Mouse (Mus musculus) kidney, embryonic 14.5 days (tissue): ENCODE results near the gene Mmp11. TPM values are rescaled to one million over a fixed set of nuclear protein-coding genes. Genes with fewer than 3 reads are reported as not detected.

Source experiments
- ATAC-seq: fragments of 200-750 bp; cut with Nextera tagmentation; 2 replicates; pipeline ENCODE4 v1.8.0; 2017; ENCODE audit warnings: moderate number of reproducible peaks, mild to moderate bottlenecking, moderate TSS enrichment, moderate library complexity; ENCODE audit not compliant: low FRiP score, low TSS enrichment
- H3K27ac ChIP-seq: fragments of 300-500 bp; sonication (generic); 2 replicates; pipeline ENCODE4 v1.5.1; 2014; ENCODE audit warnings: low read depth, mild to moderate bottlenecking, low read length, moderate library complexity, mixed read lengths
- H3K27me3 ChIP-seq: fragments of 300-500 bp; sonication (generic); 2 replicates; pipeline ENCODE4 v1.6.1; 2014; ENCODE audit warnings: mild to moderate bottlenecking, low read length; ENCODE audit not compliant: control insufficient read depth, insufficient read depth
- H3K36me3 ChIP-seq: fragments of 300-500 bp; sonication (generic); 2 replicates; pipeline ENCODE4 v1.6.1; 2014; ENCODE audit warnings: low read length, mixed read lengths; ENCODE audit not compliant: control insufficient read depth, insufficient read depth
- H3K4me1 ChIP-seq: fragments of 300-500 bp; sonication (generic); 2 replicates; pipeline ENCODE4 v1.6.1; 2014; ENCODE audit warnings: low read length, mixed read lengths; ENCODE audit not compliant: control insufficient read depth, insufficient read depth
- H3K4me2 ChIP-seq: fragments of 300-500 bp; sonication (generic); replicated peaks from 2 replicates; pipeline ENCODE4 v1.6.1; 2014; ENCODE audit warnings: low read depth, mild to moderate bottlenecking, low read length
- H3K4me3 ChIP-seq: fragments of 300-500 bp; sonication (generic); 2 replicates; pipeline ENCODE4 v1.5.1; 2014; ENCODE audit warnings: mild to moderate bottlenecking, low read length
- H3K9ac ChIP-seq: fragments of 300-500 bp; sonication (generic); 2 replicates; pipeline ENCODE4 v1.6.1; 2014; ENCODE audit warnings: low read depth, mild to moderate bottlenecking, low read length, moderate library complexity
- H3K9me3 ChIP-seq: fragments of 300-500 bp; sonication (generic); 2 replicates; pipeline ENCODE4 v1.6.1; 2016; ENCODE audit warnings: low read length; ENCODE audit not compliant: control insufficient read depth
- WGBS: fragments of 180-500 bp; shearing (Covaris S2); extraction: QIAGEN DNeasy Blood & Tissue Kit; methylation state at CpG from one replicate; pipeline ENCODE4 v1.1.7; 2014; 5-methylcytosine and 5-hydroxymethylcytosine counted together
- polyA plus RNA-seq: library from polyadenylated mRNA; unstranded; fragments of >200 nt; fragmentation: Nextera tagmentation; extraction: Ambion mirVana; gene quantifications from 2 replicates; pipeline ENCODE4 v1.2.1, GENCODE M21; 2014

Mmp11 gene
- polyA plus RNA-seq, 1 experiment from 2014 or later, result 53.9 TPM

DNA sequence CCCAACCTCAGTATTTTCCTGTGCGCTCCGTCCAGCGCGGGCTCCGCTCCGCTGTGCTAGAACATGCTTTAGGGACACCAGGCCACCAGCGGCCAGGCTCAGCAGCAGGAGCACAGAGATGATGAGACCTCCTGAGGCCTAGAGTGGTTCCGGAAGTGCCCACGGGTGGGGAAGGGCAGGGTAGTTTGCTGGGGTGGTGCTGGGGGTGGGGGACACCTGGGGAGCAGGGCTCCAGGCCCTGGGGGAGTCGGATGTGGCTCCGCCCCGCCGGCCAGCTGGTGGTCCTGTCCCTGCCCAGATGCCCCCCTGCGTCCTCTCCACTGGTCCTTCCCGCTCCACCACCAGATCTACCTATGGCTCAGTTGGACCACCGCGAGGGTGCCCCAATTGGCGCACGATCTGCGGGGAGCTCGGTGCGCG, 14.5 kb upstream of the Mmp11 start:
- H3K36me3 ChIP-seq, result no peaks in the 10 kb centered on the region
- ATAC-seq, result peak; percentile 69
- no peaks in the 10 kb centered on the region for H3K9me3 ChIP-seq
- H3K9ac ChIP-seq, result peak overlapping the region; percentile 58
- H3K4me3 ChIP-seq, result peak overlapping the region; percentile 50
- peaks cover 17% of the 10 kb centered on the region for H3K4me1 ChIP-seq
- peaks cover 3% of the 10 kb centered on the region; the same call in 1 of the 2 replicates for H3K27me3 ChIP-seq
- peak overlapping the region; percentile 97 for H3K4me2 ChIP-seq
- 2% methylated on average over 19 of the region's 23 CpGs for WGBS
- H3K27ac ChIP-seq, result no peak overlapping the region

- peaks cover 15% of the 10 kb centered on the region for H3K4me1 ChIP-seq
- H3K9me3 ChIP-seq, result no peaks in the 10 kb centered on the region
- H3K27ac ChIP-seq, result no peak overlapping the region
- ATAC-seq, result no peak
- no peak overlapping the region for H3K4me3 ChIP-seq
- H3K9ac ChIP-seq, result no peak overlapping the region
- H3K27me3 ChIP-seq, result peaks cover 3% of the 10 kb centered on the region; the same call in 1 of the 2 replicates
- 59% methylated on average over 22 of the region's 22 CpGs for WGBS
- H3K4me2 ChIP-seq, result peak overlapping the region; percentile 97; the same call in 1 of the 2 replicates
- H3K36me3 ChIP-seq, result no peaks in the 10 kb centered on the region
Measured at GRCm38 (mm10) chr10:75949053-75950045, 13.1 kb upstream of the Mmp11 start.

- Histone ChIP-seq H3K27ac (no peak overlapping the region), H3K4me3 (no peak overlapping the region), H3K9ac (no peak overlapping the region), H3K4me2 (no peak overlapping the region), H3K36me3 (no peaks in the 10 kb centered on the region), H3K27me3 (peaks cover 3% of the 10 kb centered on the region; the same call in 1 of the 2 replicates), H3K9me3 (no peaks in the 10 kb centered on the region), H3K4me1 (peaks cover 16% of the 10 kb centered on the region)
- 86% methylated on average over 5 of the region's 5 CpGs for WGBS
- no peak for ATAC-seq
Measured at GRCm38 (mm10) chr10:75948079-75948478, 11.8 kb upstream of the Mmp11 start.

- no peak overlapping the region for H3K27ac ChIP-seq
- WGBS, result 77% methylated on average over 7 of the region's 7 CpGs
- no peaks in the 10 kb centered on the region for H3K36me3 ChIP-seq
- H3K4me1 ChIP-seq, result peaks cover 18% of the 10 kb centered on the region
- H3K4me2 ChIP-seq, result no peak overlapping the region
- no peak for ATAC-seq
- H3K9ac ChIP-seq, result no peak overlapping the region
- no peaks in the 10 kb centered on the region for H3K27me3 ChIP-seq
- no peak overlapping the region for H3K4me3 ChIP-seq
- no peaks in the 10 kb centered on the region for H3K9me3 ChIP-seq
Measured at GRCm38 (mm10) chr10:75945896-75946295, 9.6 kb upstream of the Mmp11 start.

DNA sequence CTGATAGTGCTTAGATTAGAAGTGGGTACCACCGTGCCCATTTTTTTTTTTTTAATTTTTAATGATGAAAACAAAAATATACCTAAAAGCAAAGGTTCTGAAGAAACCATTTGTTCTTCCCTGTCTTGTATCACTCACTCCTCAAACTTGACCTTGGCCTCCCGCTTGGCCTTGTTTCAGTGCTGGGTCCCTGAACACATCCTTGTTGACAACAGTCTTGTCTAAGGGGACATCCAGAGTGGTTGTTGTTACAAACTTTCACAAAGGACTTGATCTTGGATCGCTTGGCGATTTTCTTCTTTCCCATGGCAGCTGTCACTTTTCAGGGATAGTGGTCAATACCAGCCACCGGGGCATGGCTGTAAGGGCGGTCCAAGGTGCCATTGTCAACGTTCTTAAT, 8.9 kb upstream of the Mmp11 start:
- Histone ChIP-seq H3K27ac (no peak overlapping the region), H3K36me3 (no peaks in the 10 kb centered on the region), H3K9me3 (no peaks in the 10 kb centered on the region), H3K4me1 (peaks cover 12% of the 10 kb centered on the region), H3K27me3 (no peaks in the 10 kb centered on the region), H3K4me2 (no peak overlapping the region), H3K4me3 (no peak overlapping the region), H3K9ac (no peak overlapping the region)
- ATAC-seq, result no peak
- 91% methylated on average over 7 of the region's 7 CpGs for WGBS

DNA sequence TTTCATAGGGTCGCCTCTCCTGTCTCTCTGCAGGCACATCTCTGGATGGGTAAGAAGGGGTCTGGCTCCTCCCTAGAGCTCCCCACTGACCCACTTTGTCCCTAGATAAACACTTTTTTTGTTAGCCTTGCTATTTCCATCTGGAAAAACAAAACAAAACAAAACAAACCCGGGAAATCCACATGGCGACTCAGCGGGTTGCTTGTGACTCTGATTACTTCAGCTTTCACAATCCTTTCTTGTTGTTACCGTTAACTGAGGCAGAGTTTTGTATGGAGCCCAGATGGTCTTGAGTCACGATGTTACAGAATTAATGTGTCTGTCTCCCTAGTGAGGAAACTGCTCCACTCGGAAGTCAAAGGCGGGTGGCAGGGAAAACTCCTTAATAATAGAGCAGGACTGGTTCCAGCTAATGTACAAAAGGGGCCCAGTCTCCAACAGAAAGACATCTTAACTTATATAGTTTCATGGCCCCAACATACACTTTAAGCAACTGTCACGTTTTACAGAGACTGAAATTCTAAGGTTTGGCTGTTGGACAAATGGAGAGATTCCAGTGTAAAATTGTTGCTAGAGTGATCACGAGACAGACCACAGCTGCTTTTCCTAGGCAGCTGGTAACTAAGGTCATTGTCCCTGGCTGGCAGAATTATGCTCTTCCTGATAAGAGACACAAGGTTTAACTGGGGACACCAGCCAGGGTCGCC, 7.9 kb upstream of the Mmp11 start:
- Histone ChIP-seq H3K27me3 (no peaks in the 10 kb centered on the region), H3K4me1 (0 out of 2 replicates have a peak, but pooled peaks cover 5% of the 10 kb centered on the region), H3K36me3 (no peaks in the 10 kb centered on the region), H3K4me3 (no peak overlapping the region), H3K4me2 (no peak overlapping the region), H3K9me3 (no peaks in the 10 kb centered on the region), H3K27ac (0 out of 2 replicates have a peak overlapping the region, but pooled peaks have one; percentile 33), H3K9ac (no peak overlapping the region)
- 26% methylated on average over 11 of the region's 11 CpGs for WGBS
- ATAC-seq, result no peak

GRCm38 (mm10) chr10:75942736-75943477, 6.6 kb upstream of the Mmp11 start, which contains the start of gene Vpreb3:
Gene Vpreb3, plus strand, starts transcription at chr10:75943057.
- 82% methylated on average over 15 of the region's 15 CpGs for WGBS
- ATAC-seq, result no peak
- no peak within 1 kb of the TSS for H3K4me2 ChIP-seq
- H3K36me3 ChIP-seq, result no peaks in the 10 kb centered on the region
- H3K4me1 ChIP-seq, result 0 out of 2 replicates have a peak, but pooled peaks cover 5% of the 10 kb centered on the region
- no peak within 1 kb of the TSS for H3K9ac ChIP-seq
- no peak within 1 kb of the TSS for H3K4me3 ChIP-seq
- H3K9me3 ChIP-seq, result no peaks in the 10 kb centered on the region
- H3K27me3 ChIP-seq, result no peaks in the 10 kb centered on the region
- H3K27ac ChIP-seq, result 0 out of 2 replicates have a peak within 1 kb of the TSS, but pooled peaks have one; percentile 33

- H3K36me3 ChIP-seq, result no peaks in the 10 kb centered on the region
- H3K9me3 ChIP-seq, result no peaks in the 10 kb centered on the region
- no peak overlapping the region for H3K4me2 ChIP-seq
- 72% methylated on average over 9 of the region's 9 CpGs for WGBS
- no peak overlapping the region for H3K9ac ChIP-seq
- H3K27me3 ChIP-seq, result no peaks in the 10 kb centered on the region
- no peak for ATAC-seq
- no peak overlapping the region for H3K4me3 ChIP-seq
- no peak overlapping the region for H3K27ac ChIP-seq
- peaks cover 11% of the 10 kb centered on the region; the same call in 1 of the 2 replicates for H3K4me1 ChIP-seq
Measured at GRCm38 (mm10) chr10:75941042-75941824, 4.9 kb upstream of the Mmp11 start.
